Mouse (Mus musculus) ovary, postnatal 14 days (tissue): ENCODE data around the gene Pla2g2f.

Experiments used
- DNase-seq: peaks from one replicate; pipeline ENCODE4 v3.0.0; 2022; ENCODE audit warnings: low spot score

The Pla2g2f gene

DNA sequence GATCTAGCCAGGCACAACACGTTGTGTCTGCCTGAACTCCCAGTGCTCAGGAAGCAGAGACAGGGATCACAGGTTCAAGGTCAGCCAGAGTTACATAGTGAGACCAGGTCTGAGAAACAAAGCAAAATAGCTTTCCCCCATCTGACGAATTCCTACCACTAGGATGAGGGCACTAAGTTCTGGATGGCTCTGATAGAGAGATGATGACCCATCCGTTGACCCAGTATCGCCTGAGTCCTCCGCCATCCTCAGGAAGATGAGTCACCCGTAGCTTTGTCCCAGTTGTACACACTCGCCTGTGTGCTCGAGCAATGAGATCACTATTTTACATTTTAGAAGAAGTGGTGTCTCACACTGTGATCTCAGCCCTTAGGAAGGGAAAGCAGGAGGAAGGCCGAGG lies 4.8 kb upstream of the Pla2g2f start:
- DNase-seq: no peak

DNA sequence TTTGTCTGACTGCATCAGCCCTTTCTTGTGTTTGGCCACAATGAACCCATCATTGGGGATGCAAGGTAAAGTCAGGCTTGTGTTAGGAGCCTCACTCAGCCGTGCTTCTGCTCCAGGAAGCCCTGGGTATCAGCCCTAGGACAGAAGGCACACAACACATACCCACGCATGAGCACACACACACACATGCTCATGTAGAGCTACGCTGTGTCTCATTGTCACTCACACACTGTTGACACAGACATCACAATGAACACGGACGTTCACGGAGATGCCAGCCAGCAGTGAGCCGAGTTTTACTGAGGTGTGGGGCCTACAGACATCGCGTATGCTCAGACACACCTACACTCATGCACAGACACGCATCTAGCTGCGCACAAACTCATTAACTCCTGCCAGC lies 1.4 kb downstream of the Pla2g2f start:
- DNase-seq: no peak

DNA sequence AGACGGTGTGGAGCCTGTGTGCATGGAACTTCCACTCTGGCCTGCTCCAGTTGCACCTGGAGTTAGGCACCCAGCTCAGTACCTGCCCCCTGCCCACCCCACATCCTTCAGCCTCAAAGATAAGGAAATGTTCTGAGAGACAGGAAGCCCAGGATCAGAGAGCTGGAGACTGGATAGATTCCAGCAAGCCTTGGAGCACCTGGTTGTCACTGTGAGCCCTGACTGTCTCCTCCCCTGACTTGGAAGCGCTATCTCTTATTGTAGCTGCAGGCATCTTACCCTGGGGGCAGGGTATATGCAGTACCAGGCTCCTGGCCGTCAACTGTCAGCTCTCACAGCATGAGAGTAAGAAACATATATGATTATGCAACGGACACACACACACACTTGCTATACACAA lies 2.0 kb downstream of the Pla2g2f start:
- DNase-seq: no peak

DNA sequence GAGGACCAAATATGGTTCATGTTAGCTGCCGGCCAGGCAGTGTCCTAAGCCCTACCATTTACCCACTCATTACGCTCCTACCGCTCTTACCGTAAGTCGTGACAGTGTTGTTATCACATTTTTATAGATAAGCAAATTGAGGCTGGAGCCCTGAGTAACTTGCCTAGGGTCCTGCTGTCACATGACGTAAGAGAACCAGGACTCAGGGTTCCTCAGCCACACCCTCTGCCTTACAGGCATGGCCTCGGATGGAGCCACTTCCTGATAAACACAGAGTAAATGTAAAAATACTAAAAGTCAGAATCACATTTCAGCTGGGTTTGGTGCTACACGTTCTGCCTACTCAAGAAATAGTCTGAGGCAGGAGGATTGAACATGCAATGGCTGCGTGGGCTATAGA lies 3.0 kb downstream of the Pla2g2f start:
- no peak for DNase-seq

DNA sequence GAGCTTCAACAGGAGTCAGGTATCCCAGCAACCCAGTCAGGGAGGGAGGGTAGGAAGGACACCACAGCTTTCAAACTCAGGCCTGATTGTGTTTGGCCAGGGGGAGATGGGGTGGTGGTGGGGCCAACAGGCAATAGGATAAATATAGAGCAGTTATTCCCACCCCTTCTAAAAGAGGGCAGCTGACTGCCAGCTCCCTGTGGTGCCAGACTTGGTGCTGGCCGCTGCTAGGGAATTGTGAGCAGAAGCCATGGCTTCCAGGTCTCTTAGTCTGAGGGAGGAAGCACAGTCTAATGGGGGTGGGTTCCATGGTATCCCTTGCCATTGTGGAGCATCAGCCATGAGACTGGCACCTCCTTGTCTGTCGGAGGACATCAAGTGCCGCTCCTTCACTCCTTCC lies 3.8 kb downstream of the Pla2g2f start:
- DNase-seq: no peak

DNA sequence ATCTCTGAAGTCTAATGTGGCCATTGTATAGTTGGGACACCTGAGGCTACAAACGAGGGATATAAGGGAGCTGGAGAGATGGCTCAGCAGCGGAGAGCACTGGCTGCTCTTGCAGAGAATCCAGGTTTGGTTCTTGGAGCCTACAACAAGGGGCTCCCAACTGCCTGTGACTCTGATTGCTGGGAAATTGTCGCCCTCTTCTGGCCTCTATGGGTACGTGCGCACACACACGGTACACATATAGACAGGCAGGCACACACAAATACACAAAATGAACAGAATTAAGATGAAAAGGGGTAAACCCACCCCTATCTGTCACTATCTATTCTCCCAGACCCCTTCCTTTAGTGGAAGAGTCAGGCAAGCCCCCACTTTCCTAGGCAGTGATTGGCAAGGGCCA lies 4.8 kb downstream of the Pla2g2f start:
- no peak for DNase-seq

DNA sequence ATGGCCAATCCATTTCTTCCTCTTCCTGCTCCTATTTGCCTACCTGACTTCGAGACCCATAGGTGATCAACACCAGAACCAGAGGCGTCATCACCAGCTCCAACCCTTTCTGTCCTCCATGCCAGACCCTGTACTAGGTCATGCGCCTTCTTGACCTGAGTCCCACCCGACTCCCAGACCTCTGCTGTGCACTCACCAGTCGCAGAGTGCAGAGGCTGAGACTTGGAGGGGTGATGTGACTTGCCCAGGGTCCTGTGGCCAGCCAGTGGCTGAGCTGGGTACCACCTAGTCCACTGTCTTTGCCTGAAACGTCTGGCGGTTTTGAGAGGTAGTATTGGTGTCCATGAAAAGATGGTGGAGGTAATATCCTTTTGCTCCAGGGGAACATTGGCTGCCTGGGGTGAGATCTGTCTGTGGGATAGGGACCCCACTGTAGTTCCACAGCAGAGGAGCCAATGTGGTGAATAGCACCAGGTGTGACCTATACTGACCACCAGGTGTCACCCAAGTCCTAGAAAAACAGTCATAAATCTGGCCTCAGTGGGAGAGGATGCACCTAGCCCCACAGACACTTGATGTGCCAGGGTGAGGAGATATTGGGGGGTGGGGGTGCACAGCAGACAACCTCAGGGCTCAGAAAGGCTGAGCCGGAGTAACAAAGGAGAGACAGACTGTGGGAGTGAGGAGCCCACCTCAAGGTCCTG lies 8.9 kb downstream of the Pla2g2f start:
- peak; percentile 27 for DNase-seq

DNA sequence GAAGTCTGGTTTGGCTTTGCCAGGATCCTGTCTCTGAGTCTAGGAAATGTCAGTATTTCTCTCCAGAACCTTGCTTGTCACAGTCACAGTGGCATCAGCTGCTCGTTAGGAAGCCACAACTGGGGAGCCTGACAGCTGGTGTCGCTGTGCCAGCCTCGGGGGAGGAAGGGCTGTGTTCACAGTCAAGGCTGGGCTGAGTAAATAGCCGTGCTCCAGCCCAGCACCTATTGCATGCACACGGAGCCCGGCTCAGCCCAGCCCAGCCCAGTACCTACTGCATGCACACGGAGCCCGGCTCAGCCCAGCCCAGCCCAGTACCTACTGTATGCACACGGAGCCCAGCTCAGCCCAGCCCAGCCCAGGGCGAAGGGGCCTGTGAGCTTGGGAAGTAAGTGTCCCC lies 9.6 kb downstream of the Pla2g2f start:
- DNase-seq: no peak

DNA sequence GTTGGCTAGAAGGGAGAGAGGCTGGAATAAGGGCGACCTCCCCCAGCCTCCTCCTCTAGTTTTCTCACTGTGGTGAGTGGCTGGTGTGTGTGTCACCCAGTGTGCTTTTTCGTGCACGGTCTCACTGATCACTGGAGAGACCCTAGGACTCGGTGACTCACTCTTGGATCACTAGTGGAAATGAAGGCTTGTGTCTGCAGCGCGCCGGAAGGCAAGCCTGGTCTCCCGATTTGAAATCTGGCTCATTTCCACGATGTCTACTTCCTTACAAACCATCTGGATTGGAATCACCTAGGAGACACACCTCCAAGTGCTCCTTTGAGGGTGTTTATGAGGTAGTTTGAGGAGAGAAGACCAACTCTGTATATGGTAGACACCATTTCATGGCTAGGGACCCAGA lies 10.6 kb downstream of the Pla2g2f start:
- DNase-seq: no peak

DNA sequence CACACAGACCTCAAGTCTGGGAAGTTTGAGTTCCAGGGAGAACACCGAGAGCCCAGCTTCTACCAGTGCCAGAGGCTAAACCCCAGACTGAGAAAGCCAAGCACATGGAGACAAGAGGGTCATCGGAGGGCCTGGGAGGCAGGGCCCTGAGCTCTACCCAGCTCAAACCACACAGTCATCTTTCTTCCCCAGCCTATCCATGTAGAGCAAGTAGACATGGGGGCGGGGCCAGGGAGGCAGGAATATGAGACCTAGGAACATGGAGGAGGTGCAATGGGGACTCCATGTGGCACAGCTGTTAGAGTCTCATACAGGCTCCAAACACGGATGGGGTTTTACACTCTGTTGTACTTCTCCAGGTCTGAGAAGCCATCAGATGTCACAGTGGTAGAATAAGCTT lies 11.5 kb downstream of the Pla2g2f start:
- no peak for DNase-seq

DNA sequence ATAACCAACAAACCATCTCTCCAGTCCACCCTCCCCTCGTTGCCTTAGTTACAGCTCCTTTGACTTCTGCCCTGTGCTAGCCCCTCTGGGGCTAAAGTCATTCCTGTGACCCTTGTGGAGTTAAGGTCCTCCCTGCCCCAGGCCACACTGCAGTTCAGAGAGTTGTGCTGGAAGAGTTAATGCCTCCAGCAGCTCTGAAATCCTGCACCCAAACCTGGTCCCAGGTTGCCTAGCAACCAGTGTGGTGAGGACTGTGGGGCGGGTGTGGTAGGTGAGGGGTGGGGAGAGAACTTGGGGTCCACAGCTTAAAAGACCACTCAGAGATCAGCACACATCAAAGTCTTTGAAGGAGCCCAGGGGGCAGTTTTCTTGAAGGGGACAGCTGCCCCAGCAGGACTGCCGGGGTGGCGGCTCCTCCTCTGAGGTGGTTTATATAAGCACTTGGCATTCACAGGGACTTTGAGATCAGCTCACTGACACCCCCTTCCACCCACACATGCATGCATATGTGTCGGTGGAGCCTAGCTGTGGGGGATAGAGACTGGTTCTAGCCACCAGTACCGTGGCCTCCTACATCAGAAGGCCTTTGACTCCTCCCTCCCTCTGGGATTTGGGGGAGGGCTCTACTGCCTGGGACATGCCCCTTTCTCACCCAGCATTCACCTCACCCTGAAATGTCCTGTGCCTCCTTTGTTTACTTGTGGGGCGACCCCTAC lies 18.1 kb downstream of the Pla2g2f start:
- no peak for DNase-seq

DNA sequence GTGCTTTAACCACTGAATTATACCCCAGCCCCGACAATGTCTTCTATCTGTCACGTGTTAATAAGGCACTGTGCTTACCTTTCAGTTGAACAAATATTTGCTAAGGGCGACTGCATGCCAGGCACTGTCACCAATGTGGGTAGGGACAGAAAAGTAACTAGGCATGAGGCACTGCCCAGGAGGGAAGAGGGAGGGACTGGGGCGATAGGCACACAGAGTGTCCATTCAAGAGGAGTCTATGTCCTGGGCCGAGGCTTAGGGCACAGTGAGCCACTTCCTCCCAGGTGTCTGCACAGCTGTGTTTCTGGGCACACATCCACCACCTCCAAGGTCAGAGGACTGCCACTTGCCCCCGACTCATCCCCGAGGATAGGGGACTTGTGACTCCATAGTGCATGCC lies 20.4 kb downstream of the Pla2g2f start, which contains the start of gene Ubxn10:
Gene Ubxn10, minus strand, starts transcription at position 137 of the 400 bp plus-strand sequence.
- no peak for DNase-seq

DNA sequence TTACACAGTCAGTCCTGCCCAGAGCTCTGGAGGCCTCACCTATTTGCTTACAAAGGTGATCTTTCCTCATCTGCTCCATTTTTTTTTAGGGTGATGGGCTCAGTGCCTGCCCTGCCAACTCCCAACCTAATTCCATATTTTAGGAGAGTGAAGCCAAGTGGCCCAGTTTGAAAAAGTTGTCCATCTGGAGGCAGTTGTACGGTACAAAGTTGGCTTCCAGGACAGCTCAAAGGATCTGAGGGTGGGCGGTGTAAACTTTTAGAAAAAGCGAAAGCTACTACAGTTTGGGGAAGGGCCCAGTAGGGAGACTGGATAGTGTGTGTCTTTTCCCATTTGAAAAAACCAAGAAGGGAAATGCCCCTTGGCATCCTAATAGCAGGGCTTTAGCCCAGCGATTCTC lies 22.6 kb downstream of the Pla2g2f start:
- no peak for DNase-seq

DNA sequence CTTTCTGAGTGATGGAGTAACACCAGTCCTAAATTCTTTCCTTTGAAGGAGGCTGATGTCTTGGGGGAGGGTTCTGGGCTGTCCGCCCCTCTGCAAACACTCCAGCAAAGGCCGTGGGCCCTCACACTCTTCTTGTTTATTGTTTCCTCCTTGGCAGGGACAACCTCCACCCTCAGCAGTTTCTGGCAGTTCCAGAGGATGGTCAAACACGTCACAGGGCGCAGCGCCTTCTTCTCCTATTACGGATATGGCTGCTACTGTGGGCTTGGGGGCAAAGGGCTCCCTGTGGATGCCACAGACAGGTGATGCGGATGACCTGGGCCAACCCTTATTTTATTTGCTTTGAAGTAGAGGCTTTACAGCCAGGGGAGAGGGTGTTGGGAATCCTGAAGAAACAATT lies 23.3 kb downstream of the Pla2g2f start:
- no peak for DNase-seq

DNA sequence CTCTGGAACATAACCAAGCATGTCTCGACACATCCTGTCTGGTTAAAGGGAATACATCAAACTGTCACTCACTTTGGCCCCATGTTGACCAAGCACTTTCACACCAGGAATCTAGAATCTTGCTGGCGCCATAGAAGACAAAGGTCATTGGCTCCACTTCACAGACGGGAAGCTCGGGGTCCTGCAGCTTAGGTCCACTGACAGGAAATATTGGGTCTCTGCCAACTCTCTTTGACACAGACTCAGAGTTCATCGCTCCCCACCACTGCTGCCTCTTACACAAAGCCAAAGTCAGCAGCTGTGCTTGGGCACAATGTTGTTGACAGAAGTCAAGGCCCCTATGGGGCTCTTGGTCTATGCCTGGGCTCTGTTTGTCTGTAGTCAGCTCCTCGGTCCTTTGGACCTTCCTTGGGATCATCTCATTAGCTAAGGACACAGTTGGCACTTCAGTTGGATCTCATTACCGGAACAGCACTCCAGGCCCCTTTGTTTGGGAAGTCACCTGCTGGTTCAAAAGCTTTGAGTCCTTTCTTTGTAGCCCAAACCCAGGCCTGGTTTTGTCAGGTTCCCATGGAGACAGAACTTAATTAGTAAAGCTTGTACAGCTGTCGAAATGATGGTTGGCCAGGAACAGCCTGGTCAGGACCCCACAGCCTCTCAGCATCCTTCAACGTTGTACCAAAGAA lies 28.3 kb downstream of the Pla2g2f start:
- no peak for DNase-seq

DNA sequence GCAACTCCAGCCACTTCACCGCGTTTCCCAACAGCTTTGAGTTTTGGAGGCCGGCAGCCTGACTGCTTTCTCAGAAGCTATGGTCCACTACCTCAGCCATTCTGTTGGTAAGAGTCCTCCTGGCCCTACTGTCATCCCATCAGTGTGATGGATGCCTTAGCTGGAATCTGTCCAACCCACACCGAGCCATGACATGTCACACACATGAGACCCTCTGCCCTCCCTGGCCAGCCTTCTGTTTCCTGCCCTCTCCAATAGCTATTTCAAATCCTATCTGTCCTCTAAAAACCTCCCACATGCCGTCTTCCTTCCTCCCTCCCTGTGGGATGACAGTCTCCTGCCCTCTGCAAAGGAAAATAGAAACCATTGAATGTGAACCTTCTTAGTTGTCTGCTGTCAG lies 31.7 kb downstream of the Pla2g2f start:
- DNase-seq: no peak

DNA sequence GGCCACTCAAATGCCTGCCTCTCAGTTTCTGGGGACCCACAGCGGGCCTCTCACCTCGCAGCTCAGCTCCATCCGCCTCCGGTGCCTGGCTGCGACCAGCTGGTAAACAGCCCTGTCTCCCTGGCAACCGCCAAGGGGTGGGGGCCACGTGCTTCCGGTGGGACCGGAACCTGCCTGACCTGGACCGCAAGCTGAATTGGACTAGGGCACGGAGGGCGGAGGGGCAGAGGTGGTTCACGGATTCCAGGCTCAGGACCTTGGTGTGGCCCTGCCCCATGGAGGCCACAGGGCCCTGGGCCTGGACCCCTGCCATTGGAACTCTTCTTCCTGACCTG lies 32.3 kb downstream of the Pla2g2f start:
- peak; percentile 61 for DNase-seq

DNA sequence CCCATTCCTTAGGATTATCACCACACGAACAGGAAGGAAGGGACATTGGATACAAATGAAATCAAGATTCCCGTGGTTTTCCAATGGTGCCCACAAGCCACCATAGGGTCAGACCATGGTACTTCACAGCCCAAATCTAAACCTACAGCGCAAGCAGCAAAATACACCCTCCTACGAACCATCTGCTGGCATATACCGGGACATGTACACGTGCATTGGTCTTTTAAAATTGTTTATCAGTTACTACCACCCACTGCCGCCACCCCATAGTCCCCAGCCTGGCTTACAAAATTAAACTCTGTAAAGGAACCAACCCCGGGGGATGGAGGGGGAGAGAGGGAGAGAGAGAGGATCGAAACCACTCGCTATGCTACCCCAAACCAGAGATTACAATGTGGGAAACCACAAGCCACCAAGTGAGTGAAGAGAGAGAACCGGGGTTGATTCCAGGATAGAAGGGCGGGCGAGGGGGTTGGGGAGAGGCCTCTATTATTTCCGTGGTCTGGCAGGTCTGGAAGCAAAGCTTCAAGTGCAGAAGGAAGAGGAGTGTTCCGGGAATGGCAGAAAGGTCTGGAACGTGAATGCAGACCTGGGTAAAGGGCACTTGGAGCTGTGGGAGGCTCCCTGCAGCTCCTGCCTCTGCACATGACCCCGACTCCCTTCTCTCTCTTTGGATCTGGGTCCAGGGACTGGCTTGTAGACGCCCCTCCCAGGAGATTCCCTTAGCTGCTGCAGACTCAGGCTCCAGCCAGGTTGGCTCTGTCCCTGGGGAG lies 32.9 kb downstream of the Pla2g2f start, which contains the start of gene Pla2g2c:
Gene Pla2g2c, plus strand, starts transcription at position 439 of the 773 bp plus-strand sequence.
- DNase-seq: no peak

DNA sequence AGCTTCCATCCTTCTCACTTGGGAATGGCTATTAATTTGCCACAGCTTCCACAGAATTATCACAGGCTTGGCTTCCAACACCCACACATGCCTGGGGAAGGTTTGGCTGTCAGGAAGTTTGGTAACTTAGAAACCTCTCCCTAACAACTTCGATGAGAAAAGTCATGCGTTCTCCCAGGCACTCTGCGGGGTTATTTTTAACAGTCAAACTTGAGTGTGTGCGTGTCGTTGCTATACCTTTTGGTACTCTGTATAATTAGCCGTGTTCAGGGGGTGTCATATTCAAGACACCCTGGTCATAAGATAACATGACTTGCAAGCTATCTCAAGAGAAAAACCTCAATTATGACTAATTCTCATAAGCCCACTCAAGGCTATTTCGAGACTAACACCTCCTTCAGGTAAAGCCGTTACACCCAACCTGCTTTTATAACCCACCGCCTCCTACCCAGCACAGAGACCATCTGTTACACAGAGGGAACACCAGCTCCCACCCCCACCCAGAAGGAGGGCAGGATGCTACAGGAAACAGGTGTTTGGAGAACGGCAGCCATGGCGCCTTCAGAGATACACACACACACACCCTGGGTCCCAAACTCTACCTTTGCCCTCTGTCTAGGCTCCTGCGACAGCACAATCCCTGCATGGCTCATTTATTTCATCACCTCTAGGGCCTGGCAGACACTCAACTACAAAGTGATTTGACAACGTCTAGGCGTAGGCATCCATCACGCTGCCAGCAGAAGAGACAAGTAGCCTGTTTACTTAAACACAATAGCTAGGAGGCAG lies 33.7 kb downstream of the Pla2g2f start:
- no peak for DNase-seq

DNA sequence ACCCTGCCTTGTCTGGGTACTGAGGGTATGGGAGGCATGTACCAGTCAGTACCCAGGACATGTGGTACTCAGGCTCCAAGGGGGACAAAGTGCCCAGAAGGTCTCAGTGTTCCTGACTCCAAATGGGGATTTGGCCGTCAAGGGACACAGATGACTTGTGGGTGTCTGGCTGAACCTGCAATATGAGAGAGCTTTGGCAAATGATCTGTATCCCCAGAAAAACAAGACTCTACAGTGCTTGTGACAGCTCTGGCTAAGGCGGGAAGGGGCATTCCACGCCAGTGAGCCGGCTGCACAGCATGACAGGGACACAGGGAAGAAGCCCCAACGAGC lies 38.2 kb downstream of the Pla2g2f start:
- no peak for DNase-seq

DNA sequence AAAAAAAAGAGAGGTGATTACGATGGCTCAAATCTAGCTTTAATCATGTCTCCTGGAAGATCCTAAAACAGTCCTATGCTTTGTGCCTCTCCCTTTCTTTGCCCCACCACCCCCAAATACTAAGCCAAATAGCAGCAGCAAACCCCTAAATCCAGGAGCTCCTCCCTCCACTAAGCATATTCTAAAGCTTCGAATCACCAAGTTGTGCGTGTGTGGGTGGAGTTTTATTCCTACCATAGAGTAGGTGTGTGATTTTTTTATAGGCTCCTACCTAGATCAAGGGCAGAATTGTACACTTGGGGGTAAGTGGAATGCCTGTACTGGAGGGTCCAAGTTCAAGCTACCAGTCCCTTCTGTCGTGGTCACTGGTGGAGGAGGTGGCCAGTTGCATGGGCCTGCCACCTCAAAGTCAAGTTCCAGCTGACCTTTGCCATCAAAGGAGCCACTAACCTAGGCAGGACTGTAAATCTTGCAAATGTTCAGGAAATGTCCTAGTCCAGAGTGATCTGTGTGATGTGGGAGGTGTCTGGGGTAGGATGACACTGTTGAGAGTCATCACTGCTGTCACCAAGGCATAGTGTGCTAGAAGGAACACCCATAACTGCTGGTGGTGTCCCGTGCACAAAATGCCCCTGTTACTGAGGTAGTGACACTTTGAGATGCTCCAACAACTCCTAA lies 38.7 kb downstream of the Pla2g2f start:
- no peak for DNase-seq
